Mouse (Mus musculus): Measurements from ENCODE around the gene Coq9. TPM values are rescaled to one million over a fixed set of nuclear protein-coding genes. Genes with fewer than 3 reads are reported as not detected.
A peak's percentile ranks its signal among the peaks of the same experiment; 100 is the strongest.

Coq9 gene
- total RNA-seq, 2 experiments from 2014 or later, result 36.1 to 54.2 TPM

DNA sequence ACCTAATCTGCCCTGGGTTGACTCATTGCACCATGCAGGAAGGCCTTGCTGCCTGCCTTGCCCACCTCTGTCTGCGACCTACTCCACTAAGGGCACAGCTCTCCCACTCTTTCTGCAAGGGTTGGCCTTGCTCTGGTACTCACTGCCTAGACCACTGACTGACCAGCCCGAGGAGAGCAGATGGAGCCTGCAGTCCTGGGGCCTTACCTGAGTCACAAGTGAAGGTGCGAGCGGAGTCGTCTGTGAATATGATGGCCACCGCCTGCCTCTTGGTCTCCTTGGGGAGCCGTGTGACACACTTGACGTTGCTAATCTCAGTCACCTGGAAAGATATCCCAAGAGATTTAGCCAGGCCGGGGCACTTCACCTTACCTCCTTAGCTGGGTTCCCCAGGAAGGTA is 28.8 kb downstream of the Coq9 start:
- ATAC-seq (replicated peaks; ENCODE audit: poor library complexity), result no peak

DNA sequence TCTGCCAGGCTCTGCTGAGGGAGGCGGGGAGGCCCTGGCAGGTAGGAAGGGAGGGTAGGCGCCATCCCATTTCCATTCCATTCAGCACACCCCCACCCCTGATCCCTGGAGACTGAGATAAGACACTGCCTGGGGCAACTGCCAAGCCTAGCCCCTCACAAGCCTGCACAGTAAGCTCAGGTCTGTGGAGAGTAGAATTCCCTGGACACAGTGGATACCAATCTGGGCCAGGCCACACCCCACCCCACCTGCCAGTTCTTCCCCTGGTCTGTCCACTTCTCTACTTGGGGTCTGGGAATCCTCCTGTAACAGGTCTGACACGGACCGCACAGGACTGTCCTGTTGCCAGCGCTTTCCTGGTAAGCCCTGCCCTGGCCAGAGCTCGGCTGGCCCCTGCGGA is 31.0 kb downstream of the Coq9 start:
- no peak for ATAC-seq (replicated peaks; ENCODE audit: poor library complexity)

- ATAC-seq (replicated peaks; ENCODE audit: poor library complexity), result no peak
Observed at GRCm38 (mm10) chr8:94870003-94870402, 31.9 kb downstream of the Coq9 start.

- ATAC-seq (replicated peaks; ENCODE audit: poor library complexity), result peak; percentile 16; the same call in 1 of the 2 replicates
Observed at GRCm38 (mm10) chr8:94870474-94871107, 32.5 kb downstream of the Coq9 start.

DNA sequence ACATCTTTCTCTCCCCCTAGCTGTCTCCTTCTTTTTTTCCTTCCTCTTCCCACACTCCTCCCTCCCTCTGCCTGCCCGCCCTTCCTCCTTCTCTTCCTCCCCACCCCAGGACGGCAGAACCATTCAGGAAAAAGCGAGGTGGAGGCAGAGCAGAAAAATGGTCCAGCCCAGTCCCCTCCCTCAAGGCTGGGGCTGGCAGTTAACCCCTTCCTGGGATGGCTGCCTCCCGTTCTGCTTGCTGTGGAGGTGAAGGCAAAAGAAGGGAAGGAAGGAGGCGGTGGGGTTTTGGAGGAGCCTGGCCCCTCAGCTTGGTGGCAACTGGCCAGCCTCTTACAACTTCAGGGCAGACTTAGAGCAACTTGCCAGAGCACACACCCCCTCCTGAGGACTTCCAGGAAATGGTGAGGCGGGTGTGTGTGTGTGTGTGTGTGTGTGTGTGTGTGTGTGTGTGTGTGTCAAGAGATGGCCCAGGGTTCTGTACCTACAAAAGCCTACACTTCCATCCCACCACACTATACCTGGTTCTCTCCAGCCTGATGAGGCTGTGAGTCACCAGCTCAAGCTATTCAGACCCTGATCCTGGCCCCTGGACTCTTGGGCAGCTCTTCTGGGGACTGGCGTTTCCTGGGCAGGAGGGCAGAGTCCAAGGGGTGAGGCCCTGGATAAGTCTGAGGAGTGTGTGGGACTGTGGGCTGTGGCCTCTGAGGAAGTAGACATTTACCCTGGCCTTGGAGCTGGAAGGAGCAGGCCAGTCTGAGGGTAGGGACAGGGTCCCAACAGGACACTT is 33.2 kb downstream of the Coq9 start:
- peak; percentile 14; the same call in 1 of the 2 replicates for ATAC-seq (replicated peaks; ENCODE audit: poor library complexity)

GRCm38 (mm10) chr8:94872156-94872555 is 34.0 kb downstream of the Coq9 start:
- ATAC-seq (replicated peaks; ENCODE audit: poor library complexity), result no peak

DNA sequence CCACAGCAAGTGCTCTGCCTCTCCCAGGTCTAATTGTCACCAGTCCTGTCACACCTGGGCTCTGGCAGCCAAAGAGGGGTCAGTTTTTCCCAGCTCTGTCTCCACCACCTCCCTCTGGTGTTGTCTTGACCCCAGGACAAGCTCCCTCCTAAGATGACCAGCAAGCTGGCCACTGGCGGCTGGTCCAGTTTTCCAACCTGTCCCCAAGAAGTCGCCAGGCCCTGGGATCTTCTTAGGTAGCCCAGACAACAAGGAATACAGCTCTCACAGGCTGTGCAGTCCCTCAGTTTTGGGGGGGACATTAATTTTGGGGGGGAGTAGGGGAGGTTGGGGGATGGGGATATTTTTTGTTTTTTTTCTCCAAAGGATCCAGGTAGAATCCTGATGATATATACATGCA is 34.5 kb downstream of the Coq9 start:
- no peak for ATAC-seq (replicated peaks; ENCODE audit: poor library complexity)

DNA sequence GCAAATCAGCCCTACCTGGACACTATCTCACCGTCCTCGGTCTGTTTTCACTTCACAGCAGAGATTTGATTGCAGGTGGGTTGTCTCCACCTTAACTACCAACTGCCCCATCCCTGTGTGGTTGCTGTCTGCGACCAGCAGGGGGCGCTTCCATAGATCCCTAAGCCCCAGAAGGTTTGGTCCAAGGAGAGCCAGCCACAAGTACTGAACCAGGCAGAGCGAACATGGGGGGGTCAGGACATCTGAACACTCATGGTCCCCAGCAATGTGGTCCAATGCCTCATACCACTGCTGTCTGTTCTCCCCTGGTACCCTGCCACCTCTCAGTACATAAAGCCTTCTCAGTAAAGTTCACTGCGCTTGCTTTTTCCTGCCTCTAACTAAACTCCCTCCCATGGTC is 36.2 kb downstream of the Coq9 start:
- ATAC-seq (replicated peaks; ENCODE audit: poor library complexity), result peak; percentile 58

DNA sequence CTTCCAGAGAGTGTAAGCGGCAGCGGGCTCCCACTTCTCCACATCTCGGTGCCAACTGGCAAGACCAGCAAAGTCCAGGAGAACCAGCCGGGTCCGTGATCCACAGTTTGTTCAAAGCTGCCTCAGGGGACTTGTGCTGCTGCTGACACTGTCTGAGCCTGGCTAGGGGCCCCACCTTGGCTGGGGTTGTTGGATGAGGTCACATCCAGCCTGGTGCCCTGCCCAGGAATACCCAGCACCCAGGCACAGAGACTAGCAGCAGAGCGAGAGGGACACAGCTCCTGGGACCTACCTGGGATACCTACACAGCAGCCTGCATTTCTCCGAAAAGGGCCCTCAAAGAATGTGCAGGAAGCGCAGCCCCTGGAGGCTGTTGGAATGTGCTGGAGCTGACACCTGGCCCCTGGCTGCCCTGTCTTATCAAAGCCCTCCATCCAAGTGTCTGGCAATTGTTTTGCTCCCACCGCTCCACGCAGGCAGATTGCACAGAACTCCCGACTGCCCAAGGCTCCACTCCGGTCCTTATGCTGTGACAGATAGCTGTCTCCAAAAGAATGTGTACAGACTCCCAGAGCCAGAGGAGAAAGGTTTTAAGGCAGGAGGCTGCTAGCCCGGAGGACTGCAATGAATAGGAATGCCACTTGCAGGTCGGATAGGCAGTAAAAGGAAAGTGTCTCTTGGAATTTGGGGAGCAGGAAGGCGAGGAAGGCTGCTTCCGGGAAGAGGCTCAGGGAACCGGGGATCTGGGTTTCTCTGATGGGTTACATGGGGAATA is 37.2 kb downstream of the Coq9 start:
- no peak for ATAC-seq (replicated peaks; ENCODE audit: poor library complexity)

DNA sequence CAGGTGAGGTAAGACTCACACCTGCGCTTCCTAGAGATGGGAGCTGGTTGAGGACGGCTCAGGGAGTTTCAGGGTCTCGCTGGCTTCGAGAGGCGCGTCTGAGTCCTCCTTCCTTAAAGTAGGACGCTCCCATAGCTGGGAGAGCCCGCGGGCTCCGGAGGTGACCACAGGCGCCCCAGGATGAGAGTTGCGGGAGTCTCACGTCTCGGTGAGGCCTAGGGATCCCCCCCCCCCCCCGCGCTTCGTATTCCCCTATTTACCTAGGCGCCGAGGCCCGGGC is 37.7 kb downstream of the Coq9 start:
- ATAC-seq (replicated peaks; ENCODE audit: poor library complexity), result no peak

DNA sequence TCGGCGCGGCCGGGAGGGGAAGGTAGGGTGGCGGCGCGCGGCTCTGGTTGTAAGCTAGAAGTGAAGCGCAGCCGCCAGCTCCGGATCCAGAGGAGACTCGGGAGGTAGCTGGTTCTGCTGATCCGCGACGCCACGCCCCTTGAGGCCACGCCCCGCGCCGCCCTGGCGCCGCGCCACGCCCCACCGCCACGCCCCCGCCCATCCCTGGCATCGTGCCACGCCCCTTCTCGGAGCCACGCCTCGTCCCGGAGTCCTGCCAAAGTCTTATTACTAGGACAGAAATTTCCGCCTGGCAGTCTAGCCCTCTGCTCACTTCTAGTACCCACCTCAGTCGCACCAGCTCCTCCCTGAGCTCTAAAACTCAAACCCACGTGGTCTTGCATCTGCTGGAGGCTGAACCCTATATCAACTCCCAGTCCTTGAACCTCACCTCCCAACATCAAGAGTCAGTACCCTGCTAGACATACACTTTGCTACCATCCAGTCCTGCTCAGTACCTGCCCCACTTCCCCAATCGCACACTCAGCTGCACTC is 38.1 kb downstream of the Coq9 start, which contains the start of gene Dok4:
Gene Dok4, minus strand, starts transcription at position 134 of the 534 bp plus-strand sequence.
- ATAC-seq (replicated peaks; ENCODE audit: poor library complexity), result peak; percentile 79

GRCm38 (mm10) chr8:94876820-94877219 is 38.7 kb downstream of the Coq9 start:
- ATAC-seq (replicated peaks; ENCODE audit: poor library complexity), result no peak

- no peak for ATAC-seq (replicated peaks; ENCODE audit: poor library complexity)
Observed at GRCm38 (mm10) chr8:94880742-94881141, 42.6 kb downstream of the Coq9 start.

DNA sequence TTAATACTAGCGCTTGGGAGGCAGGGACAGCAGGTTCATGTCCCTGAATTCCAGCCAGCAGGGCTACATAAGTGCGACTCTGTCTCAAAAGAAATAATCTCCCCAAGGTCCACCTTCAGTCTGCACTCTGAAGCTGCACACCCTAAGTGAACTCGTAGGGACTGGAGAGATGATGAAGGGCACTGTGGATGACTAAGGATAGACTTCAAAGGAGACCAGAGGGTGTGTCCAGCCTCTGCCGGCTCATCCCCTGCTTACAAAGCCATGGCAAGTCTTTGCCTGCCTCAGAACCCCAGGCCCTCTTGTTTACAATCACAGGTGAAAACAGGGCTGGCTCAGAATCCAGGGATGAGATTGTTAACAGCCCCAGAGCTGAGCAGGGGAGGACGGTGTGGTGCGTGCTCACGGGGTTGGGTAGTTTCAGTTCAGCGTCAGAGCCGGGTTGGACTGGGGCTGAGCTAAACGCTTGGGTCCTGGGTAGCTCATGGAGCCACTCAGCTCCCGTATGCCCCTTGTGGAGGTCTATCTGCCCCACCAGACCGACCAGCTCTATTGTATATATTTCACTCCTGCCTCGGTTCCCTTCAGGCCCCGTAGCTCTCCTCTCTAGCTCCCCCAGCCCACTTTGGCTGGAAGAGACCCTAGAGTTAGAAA is 50.4 kb downstream of the Coq9 start:
- ATAC-seq (replicated peaks; ENCODE audit: poor library complexity), result peak; percentile 71

- ATAC-seq (replicated peaks; ENCODE audit: poor library complexity), result no peak
Observed at GRCm38 (mm10) chr8:94892917-94893316, 54.8 kb downstream of the Coq9 start.

DNA sequence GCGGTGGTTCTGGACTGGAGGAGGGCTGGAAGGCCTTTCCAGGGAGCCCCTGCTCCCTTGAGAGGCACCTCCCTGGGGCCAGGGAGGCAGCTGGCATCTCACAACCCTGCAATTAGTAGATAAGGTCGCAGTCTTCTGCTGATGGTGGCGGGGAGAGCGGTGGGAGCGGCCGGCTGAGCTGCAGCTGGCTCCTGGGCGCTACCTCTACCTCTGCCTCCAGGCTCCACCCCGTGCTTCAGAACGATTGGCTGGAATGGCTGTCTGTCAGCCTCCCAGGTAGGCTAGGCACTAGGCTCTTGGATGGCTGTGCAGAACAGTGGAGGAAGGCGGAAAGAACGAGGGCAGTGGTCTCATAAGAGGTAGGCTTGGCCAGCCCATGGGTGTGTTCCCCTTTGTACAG is 61.1 kb downstream of the Coq9 start:
- peak; percentile 98 for ATAC-seq (replicated peaks; ENCODE audit: poor library complexity)

DNA sequence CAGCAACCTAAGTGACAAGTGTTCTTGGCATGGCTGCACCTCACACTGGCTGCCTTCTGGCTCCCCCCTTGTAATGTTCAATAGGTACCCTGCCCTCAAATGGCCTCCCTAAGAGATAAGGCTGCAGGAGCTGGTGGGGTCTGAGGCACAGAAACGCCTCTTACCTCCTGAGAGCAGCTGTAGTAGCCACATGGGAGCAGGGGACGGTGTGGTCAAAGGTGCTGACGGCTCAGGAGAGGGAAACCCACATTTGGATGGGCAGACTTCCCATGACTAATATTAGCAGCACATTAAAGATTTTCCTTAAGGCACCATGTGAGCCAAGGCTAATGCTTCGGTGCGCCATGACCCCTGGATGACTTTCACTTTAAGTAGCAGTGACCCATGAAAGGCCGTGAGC is 62.5 kb downstream of the Coq9 start:
- ATAC-seq (replicated peaks; ENCODE audit: poor library complexity), result no peak

GRCm38 (mm10) chr8:94901031-94901430 is 62.9 kb downstream of the Coq9 start:
- ATAC-seq (replicated peaks; ENCODE audit: poor library complexity), result no peak

GRCm38 (mm10) chr8:94903709-94904108 is 65.6 kb downstream of the Coq9 start:
- no peak for ATAC-seq (replicated peaks; ENCODE audit: poor library complexity)
